Mouse (Mus musculus): ENCODE results near the gene Fstl1.

Gene Fstl1

GRCm38 (mm10) chr16:37787558-37788194 is 11.0 kb downstream of the Fstl1 start:
- no peak for DNase-seq (ENCODE audit: low spot score in 2 of 2)

GRCm38 (mm10) chr16:37788367-37789014 is 11.8 kb downstream of the Fstl1 start:
- DNase-seq (ENCODE audit: low spot score in 2 of 2), result peak in 1 of 2 experiments; percentile 59

GRCm38 (mm10) chr16:37789015-37789381 is 12.3 kb downstream of the Fstl1 start:
- no peak for DNase-seq (ENCODE audit: low spot score in 2 of 2)

- DNase-seq (ENCODE audit: low spot score in 2 of 2), result no peak
Measured at GRCm38 (mm10) chr16:37789394-37789920, 12.8 kb downstream of the Fstl1 start.

- no peak for DNase-seq (ENCODE audit: low spot score in 2 of 2)
Measured at GRCm38 (mm10) chr16:37790008-37790780, 13.5 kb downstream of the Fstl1 start.

- no peak for DNase-seq (ENCODE audit: low spot score in 2 of 2)
Measured at GRCm38 (mm10) chr16:37790781-37791175, 14.1 kb downstream of the Fstl1 start.

- DNase-seq (ENCODE audit: low spot score in 2 of 2), result no peak
Measured at GRCm38 (mm10) chr16:37795651-37796150, 19.0 kb downstream of the Fstl1 start.

GRCm38 (mm10) chr16:37796270-37796669 is 19.6 kb downstream of the Fstl1 start:
- no peak for DNase-seq (ENCODE audit: low spot score in 2 of 2)

- no peak for DNase-seq (ENCODE audit: low spot score in 2 of 2)
Measured at GRCm38 (mm10) chr16:37801097-37801496, 24.4 kb downstream of the Fstl1 start.

- no peak for DNase-seq (ENCODE audit: low spot score in 2 of 2)
Measured at GRCm38 (mm10) chr16:37802686-37803295, 26.1 kb downstream of the Fstl1 start.

- DNase-seq (ENCODE audit: low spot score in 2 of 2), result no peak
Measured at GRCm38 (mm10) chr16:37803387-37803950, 26.8 kb downstream of the Fstl1 start.

GRCm38 (mm10) chr16:37805746-37806495 is 29.2 kb downstream of the Fstl1 start:
- no peak for DNase-seq (ENCODE audit: low spot score in 2 of 2)

GRCm38 (mm10) chr16:37807269-37807668 is 30.6 kb downstream of the Fstl1 start:
- DNase-seq (ENCODE audit: low spot score in 2 of 2), result no peak

GRCm38 (mm10) chr16:37808866-37809622 is 32.4 kb downstream of the Fstl1 start:
- no peak for DNase-seq (ENCODE audit: low spot score in 2 of 2)

GRCm38 (mm10) chr16:37809623-37809992 is 32.9 kb downstream of the Fstl1 start:
- no peak for DNase-seq (ENCODE audit: low spot score in 2 of 2)

GRCm38 (mm10) chr16:37811874-37812273 is 35.2 kb downstream of the Fstl1 start:
- no peak for DNase-seq (ENCODE audit: low spot score in 2 of 2)

GRCm38 (mm10) chr16:37812474-37812886 is 35.8 kb downstream of the Fstl1 start:
- DNase-seq (ENCODE audit: low spot score in 2 of 2), result no peak

- no peak for DNase-seq (ENCODE audit: low spot score in 2 of 2)
Measured at GRCm38 (mm10) chr16:37813691-37814382, 37.2 kb downstream of the Fstl1 start.

GRCm38 (mm10) chr16:37814383-37814971 is 37.8 kb downstream of the Fstl1 start:
- DNase-seq (ENCODE audit: low spot score in 2 of 2), result peak in 1 of 2 experiments; percentile 40

Data from urinary bladder, adult 18-20 months (tissue).